Mouse (Mus musculus) hindbrain, embryonic 11.5 days (tissue): ENCODE measurements at regions not wholly inside any gene's neighbourhood (a gene's known extent, or its start where the extent isn't known, plus 50 kb on each side); places are given as distances from the start of the nearest gene placed in this dataset.
"Not testable (repeated sequence)": the region's sequence is repeated elsewhere in the genome, so short reads cannot be mapped to it uniquely, and the experiment has no call there.

Experiments
- ATAC-seq: fragments of 200-750 bp; cut with Nextera tagmentation; 2 replicates; pipeline ENCODE4 v1.8.0; 2017; ENCODE audit warnings: mild to moderate bottlenecking, moderate TSS enrichment, moderate library complexity; ENCODE audit not compliant: low FRiP score
- DNase-seq: peaks from one replicate; pipeline ENCODE4 v3.0.0-alpha.2; 2015; ENCODE audit warnings: low spot score
- H3K27ac ChIP-seq: fragments of 300-500 bp; sonication (generic); 2 replicates; pipeline ENCODE4 v1.5.1; 2014; ENCODE audit warnings: mild to moderate bottlenecking, low read depth, low read length
- H3K27me3 ChIP-seq: fragments of 300-500 bp; sonication (generic); 2 replicates; pipeline ENCODE4 v1.6.1; 2014; ENCODE audit warnings: mild to moderate bottlenecking, low read length, moderate library complexity, mixed read lengths; ENCODE audit not compliant: control insufficient read depth, insufficient read depth
- H3K36me3 ChIP-seq: fragments of 300-500 bp; sonication (generic); 2 replicates; pipeline ENCODE4 v1.6.1; 2014; ENCODE audit warnings: mild to moderate bottlenecking, low read length, moderate library complexity, mixed read lengths; ENCODE audit not compliant: control insufficient read depth, insufficient read depth
- H3K4me1 ChIP-seq: fragments of 300-500 bp; sonication (generic); replicated peaks from 2 replicates; pipeline ENCODE4 v1.6.1; 2014; ENCODE audit warnings: low read length, mixed read lengths; ENCODE audit not compliant: control insufficient read depth, insufficient read depth
- H3K4me2 ChIP-seq: fragments of 300-500 bp; sonication (generic); replicated peaks from 2 replicates; pipeline ENCODE4 v1.6.1; 2014; ENCODE audit warnings: mild to moderate bottlenecking, low read depth, low read length
- H3K4me3 ChIP-seq: fragments of 300-500 bp; sonication (generic); 2 replicates; pipeline ENCODE4 v1.5.1; 2014; ENCODE audit warnings: low read depth, low read length
- H3K9ac ChIP-seq: fragments of 300-500 bp; sonication (generic); 2 replicates; pipeline ENCODE4 v1.6.1; 2014; ENCODE audit warnings: low read depth, low read length
- H3K9me3 ChIP-seq: fragments of 300-500 bp; sonication (generic); 2 replicates; pipeline ENCODE4 v1.6.1; 2016; ENCODE audit warnings: low read length; ENCODE audit not compliant: control insufficient read depth
- WGBS: fragments of 180-500 bp; shearing (Covaris S2); extraction: QIAGEN DNeasy Blood & Tissue Kit; methylation state at CpG from one replicate; pipeline ENCODE4 v1.1.7; 2014; 5-methylcytosine and 5-hydroxymethylcytosine counted together

DNA sequence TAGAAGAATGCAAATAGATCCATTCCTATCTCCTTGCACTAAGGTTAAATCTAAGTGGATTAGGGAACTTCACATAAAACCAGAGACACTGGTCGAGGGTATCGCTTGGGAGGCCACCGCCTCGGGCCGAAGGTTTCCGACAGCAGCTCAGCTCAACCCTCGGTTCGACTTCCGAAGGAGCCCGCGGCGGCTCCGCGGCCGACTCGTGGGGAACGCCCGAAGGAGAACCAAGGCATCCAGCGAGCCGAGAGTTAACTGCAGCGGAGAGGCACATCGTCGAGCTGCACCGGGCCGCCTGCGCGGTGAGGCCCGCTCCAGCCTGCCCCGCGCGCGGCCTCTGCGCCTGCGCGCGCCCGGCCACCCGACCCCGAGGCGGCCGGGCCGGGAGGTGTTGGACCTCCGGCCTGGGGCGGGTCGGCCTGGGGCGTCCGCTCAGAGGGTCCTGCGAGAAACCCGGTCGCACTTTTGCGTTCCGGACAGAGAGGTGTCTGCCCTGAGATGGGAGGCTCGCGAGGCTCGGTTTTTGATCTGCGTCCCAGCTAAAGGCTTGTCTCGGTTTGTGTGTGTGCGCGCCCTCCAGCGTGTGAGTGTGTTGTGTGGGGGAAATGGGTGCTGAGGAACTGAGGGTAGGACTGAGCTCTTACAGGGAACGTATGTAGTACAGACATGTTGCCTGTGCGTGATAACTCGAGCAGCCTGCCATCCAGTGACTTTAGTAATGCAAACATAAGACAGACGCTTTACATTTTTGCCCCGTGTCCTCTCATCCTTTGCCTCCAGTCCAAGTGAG is 50.9 kb upstream of the Vmn2r9 start:
- WGBS = 6% methylated on average over 16 of the region's 65 CpGs
- H3K27ac ChIP-seq, H3K9ac ChIP-seq, H3K36me3 ChIP-seq, H3K4me1 ChIP-seq, H3K27me3 ChIP-seq, H3K9me3 ChIP-seq: not testable (repeated sequence)
- H3K4me3 ChIP-seq = 0 out of 2 replicates have a peak overlapping the region, but pooled peaks have one; percentile 14
- peak; percentile 8 for DNase-seq
- peak overlapping the region; percentile 26; the same call in 1 of the 2 replicates for H3K4me2 ChIP-seq
- ATAC-seq = peak; percentile 100
